Mouse (Mus musculus) thymus, adult 2 months (tissue): ENCODE results near the gene Hba-a1. TPM values are rescaled to one million over a fixed set of nuclear protein-coding genes. Genes with fewer than 3 reads are reported as not detected.
A peak's percentile ranks its signal among the peaks of the same experiment; 100 is the strongest.

Experiments used
- DNase-seq: peaks from one replicate; pipeline ENCODE4 v3.0.0; 2021
- H3K27ac ChIP-seq: fragments of 200-500 bp; 2 replicates; pipeline ENCODE4 v1.5.1; 2012; ENCODE audit warnings: low read length, control low read depth; ENCODE audit not compliant: control insufficient read depth, insufficient read depth
- H3K27me3 ChIP-seq: fragments of 200-500 bp; 2 replicates; pipeline ENCODE4 v1.6.1; 2012; ENCODE audit warnings: mild to moderate bottlenecking, low read length, moderate library complexity, mixed read lengths; ENCODE audit not compliant: control insufficient read depth, insufficient read depth
- H3K36me3 ChIP-seq: fragments of 200-500 bp; 2 replicates; pipeline ENCODE4 v1.6.1; 2012; ENCODE audit warnings: mild to moderate bottlenecking, low read length, moderate library complexity; ENCODE audit not compliant: control insufficient read depth, insufficient read depth
- H3K4me1 ChIP-seq: fragments of 200-500 bp; replicated peaks from 2 replicates; pipeline ENCODE4 v1.6.1; 2012; ENCODE audit warnings: low read length; ENCODE audit not compliant: control insufficient read depth, insufficient read depth
- H3K4me3 ChIP-seq: fragments of 200-500 bp; 2 replicates; pipeline ENCODE4 v1.5.1; 2012; ENCODE audit warnings: mild to moderate bottlenecking, low read length, control low read depth, moderate library complexity; ENCODE audit not compliant: control insufficient read depth, insufficient read depth
- CTCF ChIP-seq: fragments of 200-500 bp; IDR thresholded peaks from 2 replicates; pipeline ENCODE4 v1.5.1; 2012; ENCODE audit warnings: mild to moderate bottlenecking, control low read depth, low read length, moderate library complexity, borderline replicate concordance; ENCODE audit not compliant: control insufficient read depth, poor library complexity, insufficient read depth; ENCODE audit errors: extremely low read depth
- POLR2A ChIP-seq: fragments of 200-500 bp; IDR thresholded peaks from 2 replicates; pipeline ENCODE4 v1.6.1; 2012; ENCODE audit warnings: mild to moderate bottlenecking, low read length, control low read depth, moderate library complexity; ENCODE audit not compliant: control insufficient read depth, poor library complexity, insufficient read depth; ENCODE audit errors: extremely low read depth
- WGBS: fragments of 180-500 bp; shearing (Covaris S2); methylation state at CpG from one replicate; pipeline ENCODE4 v1.1.7; 2018; 5-methylcytosine and 5-hydroxymethylcytosine counted together
- polyA plus RNA-seq: library from polyadenylated mRNA; depleted of rRNA; stranded (reverse); fragments of >200 nt; gene quantifications from 2 replicates; pipeline ENCODE4 v1.2.3, GENCODE M21; 2012; rRNA removed

The Hba-a1 gene
- polyA plus RNA-seq, 1 experiment, result 1,698 TPM

DNA sequence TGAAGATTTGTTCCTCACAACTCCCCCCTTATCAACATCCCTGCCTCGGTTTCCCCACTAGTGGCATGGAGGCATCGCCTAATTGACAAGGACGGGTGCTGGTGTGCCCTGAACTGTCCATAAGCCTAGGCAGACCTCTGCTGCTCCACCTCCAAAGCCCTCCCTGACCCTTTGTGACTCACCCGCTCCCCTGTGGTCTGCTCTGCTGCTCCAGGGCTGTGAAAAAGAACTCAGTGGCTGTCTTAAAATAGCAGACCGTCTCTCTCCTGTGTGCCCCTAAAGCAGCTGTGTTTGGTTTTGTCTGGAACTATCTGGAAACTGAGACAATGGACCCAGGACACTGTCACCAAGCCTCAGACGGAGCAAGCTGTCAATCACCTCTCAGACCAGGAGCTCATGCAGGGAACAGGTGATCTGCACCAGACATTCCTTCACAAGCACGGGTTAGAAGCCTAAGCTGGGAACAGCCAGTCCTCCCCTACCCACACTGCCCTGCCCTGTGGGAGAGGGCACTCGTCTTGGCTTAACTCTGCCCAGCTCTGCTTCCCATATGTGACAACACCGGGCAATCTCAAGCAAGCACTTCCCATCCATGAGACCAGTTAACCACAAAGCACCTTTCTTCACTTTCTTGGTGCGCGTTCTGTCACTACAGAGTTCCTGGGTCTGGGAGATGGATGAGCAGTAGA lies 37.3 kb downstream of the Hba-a1 start:
- no peak overlapping the region for H3K27ac ChIP-seq
- WGBS, result 66% methylated on average over 11 of the region's 11 CpGs
- H3K36me3 ChIP-seq, result no peaks in the 10 kb centered on the region
- no peaks in the 10 kb centered on the region for H3K4me1 ChIP-seq
- no peak overlapping the region for H3K4me3 ChIP-seq
- DNase-seq, result no peak
- TF ChIP-seq POLR2A, result no peak
- TF ChIP-seq CTCF, result no peak
- no peaks in the 10 kb centered on the region for H3K27me3 ChIP-seq

DNA sequence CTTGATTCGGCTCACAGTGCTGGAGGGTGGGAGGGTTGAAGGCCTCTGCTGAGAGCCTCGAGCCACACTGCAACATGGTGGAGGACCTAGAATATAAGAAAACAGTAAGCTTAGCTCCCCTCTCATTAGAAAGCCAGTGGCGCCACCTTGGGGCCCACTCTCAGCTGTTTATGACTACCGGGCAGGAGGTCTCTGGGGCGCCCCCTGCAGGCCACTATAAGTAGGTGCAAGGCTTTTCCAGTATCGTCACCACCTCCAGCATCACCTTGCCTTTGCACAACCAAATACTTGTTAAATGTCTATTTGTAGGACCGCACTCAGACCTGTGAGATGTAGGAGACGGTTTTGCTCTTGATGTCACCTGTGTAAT lies 37.9 kb downstream of the Hba-a1 start:
- TF ChIP-seq CTCF (peak; percentile 88), POLR2A (no peak)
- Histone ChIP-seq H3K36me3 (no peaks in the 10 kb centered on the region), H3K27ac (no peak overlapping the region), H3K4me3 (no peak overlapping the region), H3K27me3 (no peaks in the 10 kb centered on the region), H3K4me1 (no peaks in the 10 kb centered on the region)
- 43% methylated on average over 8 of the region's 8 CpGs for WGBS
- DNase-seq, result peak; percentile 63

DNA sequence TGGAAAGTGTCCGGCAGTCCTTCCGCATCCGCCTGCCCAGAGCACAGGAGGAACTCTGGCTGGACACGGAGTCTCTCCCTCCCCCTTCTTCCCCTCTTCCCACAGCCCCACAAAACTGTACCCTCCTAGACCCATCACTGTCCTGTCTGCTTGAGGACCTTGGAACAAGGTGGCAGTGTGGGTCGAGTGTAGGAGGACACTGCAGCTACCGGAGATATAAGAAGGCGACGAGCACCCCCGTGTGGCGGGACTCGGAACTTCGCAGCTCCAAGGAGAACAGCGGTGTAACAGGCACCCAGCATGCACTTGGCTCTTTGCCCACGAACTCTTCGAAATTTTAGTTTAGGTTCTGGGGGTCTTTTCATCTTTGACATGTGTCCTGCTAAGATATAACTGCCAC lies 41.3 kb downstream of the Hba-a1 start:
- no peak overlapping the region for H3K4me3 ChIP-seq
- TF ChIP-seq CTCF (peak; percentile 95), POLR2A (no peak)
- WGBS, result 11% methylated on average over 15 of the region's 15 CpGs
- H3K27me3 ChIP-seq, result no peaks in the 10 kb centered on the region
- H3K27ac ChIP-seq, result no peak overlapping the region
- no peaks in the 10 kb centered on the region for H3K4me1 ChIP-seq
- no peaks in the 10 kb centered on the region for H3K36me3 ChIP-seq
- DNase-seq, result peak; percentile 85

DNA sequence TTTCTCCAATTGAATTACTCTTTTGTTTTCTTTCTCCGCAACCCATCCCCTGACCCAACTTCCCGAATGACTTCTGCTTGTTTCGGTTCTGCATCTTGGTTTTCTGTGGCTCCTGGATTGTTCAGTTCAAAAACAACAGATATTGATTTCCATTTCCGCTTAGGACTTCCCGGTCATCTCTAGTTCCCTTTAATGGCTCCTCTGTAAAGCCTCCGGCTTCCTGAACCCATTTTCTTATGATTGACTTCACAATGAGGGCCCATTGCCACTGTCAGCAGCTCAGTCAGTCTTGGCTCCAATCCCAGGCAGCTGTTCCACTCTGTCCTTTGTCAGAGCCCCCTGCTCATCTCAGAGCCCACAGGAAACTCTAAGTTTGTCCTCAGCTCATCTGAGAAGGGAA lies 47.8 kb downstream of the Hba-a1 start:
- Histone ChIP-seq H3K27ac (no peak overlapping the region), H3K27me3 (no peaks in the 10 kb centered on the region; the same call in 1 of the 2 replicates), H3K4me3 (no peak overlapping the region), H3K36me3 (no peaks in the 10 kb centered on the region), H3K4me1 (no peaks in the 10 kb centered on the region; the same call in 1 of the 2 replicates)
- no peak for DNase-seq
- 36% methylated on average over 6 of the region's 6 CpGs for WGBS
- TF ChIP-seq POLR2A (no peak), CTCF (no peak)

DNA sequence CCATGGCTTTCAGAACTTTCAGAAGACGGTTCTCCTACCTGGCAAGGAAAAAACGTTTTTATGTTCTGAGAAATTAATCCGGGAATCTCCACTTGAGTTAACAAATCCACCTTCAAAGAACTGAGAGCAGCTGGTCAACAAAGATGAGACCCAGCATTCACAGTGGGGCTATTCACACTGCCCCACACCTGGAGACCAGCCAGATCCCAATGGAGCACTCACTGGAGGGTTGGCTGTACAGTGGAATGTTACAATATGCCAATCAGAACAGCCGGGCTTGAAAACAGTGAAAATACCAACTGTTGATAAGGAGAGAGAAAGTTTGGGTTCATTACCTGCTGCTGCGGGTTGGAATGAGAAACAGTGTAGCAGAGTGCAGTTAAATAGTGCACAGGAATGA lies 48.5 kb downstream of the Hba-a1 start:
- Histone ChIP-seq H3K27me3 (no peaks in the 10 kb centered on the region; the same call in 1 of the 2 replicates), H3K36me3 (no peaks in the 10 kb centered on the region), H3K4me1 (no peaks in the 10 kb centered on the region; the same call in 1 of the 2 replicates), H3K4me3 (no peak overlapping the region), H3K27ac (no peak overlapping the region)
- WGBS, result 87% methylated on average over 5 of the region's 5 CpGs
- DNase-seq, result no peak
- TF ChIP-seq CTCF, result no peak

DNA sequence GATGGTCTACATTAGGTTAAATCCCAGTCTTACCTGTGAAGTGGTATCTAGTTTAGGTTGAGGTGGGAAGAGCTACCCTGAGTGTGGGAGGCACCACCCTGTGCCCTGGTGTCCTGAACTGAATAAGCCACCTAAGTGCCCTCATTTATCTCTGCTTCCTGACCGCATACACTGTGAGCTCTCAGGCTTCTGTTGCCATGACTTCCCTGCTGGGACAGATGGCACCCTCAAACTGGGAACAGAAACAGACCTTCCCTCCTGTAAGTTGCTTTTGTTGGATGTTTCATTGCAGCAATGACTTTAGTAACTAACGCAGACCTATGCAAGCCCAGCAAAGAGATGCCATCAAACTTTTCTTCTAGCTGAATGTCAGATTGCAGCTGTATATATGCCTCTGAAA lies 49.9 kb downstream of the Hba-a1 start:
- Histone ChIP-seq H3K27me3 (no peaks in the 10 kb centered on the region; the same call in 1 of the 2 replicates), H3K4me1 (no peaks in the 10 kb centered on the region; the same call in 1 of the 2 replicates), H3K27ac (no peak overlapping the region), H3K4me3 (no peak overlapping the region), H3K36me3 (no peaks in the 10 kb centered on the region)
- WGBS, result 91% methylated on average over 2 of the region's 2 CpGs
- TF ChIP-seq POLR2A (no peak), CTCF (no peak)
- DNase-seq, result no peak

Other genes starting within 250 kb of the Hba-a1 start
- 16.4 and 19.9 TPM in 2 replicates for gene Il9r, start 83.2 kb upstream of the Hba-a1 start, polyA plus RNA-seq
- gene Snrnp25, start 78.1 kb upstream of the Hba-a1 start, polyA plus RNA-seq, result 56.3 and 66.1 TPM in 2 replicates
- gene Rhbdf1, start 61.2 kb upstream of the Hba-a1 start, polyA plus RNA-seq, result 29.9 and 44.9 TPM in 2 replicates
- 21.0 and 25.5 TPM in 2 replicates for gene Mpg, start 57.0 kb upstream of the Hba-a1 start, polyA plus RNA-seq
- 107 and 118 TPM in 2 replicates for gene Nprl3, start 15.8 kb upstream of the Hba-a1 start, polyA plus RNA-seq
- 1.3 and 1.9 TPM in 2 replicates for gene Hba-x, start 7.1 kb upstream of the Hba-a1 start, polyA plus RNA-seq
- gene Hbq1b, start 3.5 kb downstream of the Hba-a1 start, polyA plus RNA-seq, result 0.23 TPM in 1 of 2 replicates, not detected in the other
- 2,237 and 2,638 TPM in 2 replicates for gene Hba-a2, start 13.0 kb downstream of the Hba-a1 start, polyA plus RNA-seq
- gene Hbq1a, start 16.6 kb downstream of the Hba-a1 start, polyA plus RNA-seq, result 0.27 TPM in 1 of 2 replicates, not detected in the other
- gene Sh3pxd2b, start 64.3 kb downstream of the Hba-a1 start, polyA plus RNA-seq, result 6.8 and 7.5 TPM in 2 replicates
- gene Ubtd2, start 171.9 kb downstream of the Hba-a1 start, polyA plus RNA-seq, result 8.7 and 9.1 TPM in 2 replicates
- 0.71 and 0.85 TPM in 2 replicates for gene Efcab9, start 248.6 kb downstream of the Hba-a1 start, polyA plus RNA-seq
- gene Stk10, start 249.8 kb downstream of the Hba-a1 start, polyA plus RNA-seq, result 50.3 and 55.4 TPM in 2 replicates